Mouse (Mus musculus) macrophage (primary cell): ENCODE results near the gene Rad51b. TPM values are rescaled to one million over a fixed set of nuclear protein-coding genes. Genes with fewer than 3 reads are reported as not detected.

Experiments used
- H3K27ac ChIP-seq: fragments of 350-480 bp; formaldehyde crosslinking; 2 replicates; pipeline ENCODE4 v1.9.0; 2021
- H3K36me3 ChIP-seq: fragments of 350-480 bp; formaldehyde crosslinking; 2 replicates; pipeline ENCODE4 v1.9.0; 2021; ENCODE audit errors: inconsistent target
- H3K4me3 ChIP-seq: fragments of 350-480 bp; formaldehyde crosslinking; 2 replicates; pipeline ENCODE4 v1.9.0; 2021; ENCODE audit errors: inconsistent target
- H3K79me2 ChIP-seq: fragments of 350-480 bp; formaldehyde crosslinking; 2 replicates; pipeline ENCODE4 v1.9.0; 2021; ENCODE audit errors: inconsistent target
- WGBS: methylation state at CpG from one replicate; pipeline ENCODE4 v1.1.7; 2026; ENCODE audit warnings: inconsistent platforms; ENCODE audit not compliant: missing documents; 5-methylcytosine and 5-hydroxymethylcytosine counted together
- polyA plus RNA-seq: library from polyadenylated mRNA; stranded (reverse); fragments of 250-400 nt; gene quantifications from 3 replicates; pipeline ENCODE4 v1.2.4, GENCODE M21; 2018; ENCODE audit warnings: inconsistent platforms

Rad51b gene
- polyA plus RNA-seq, 1 experiment from 2014 or later, result 1.3 TPM

DNA sequence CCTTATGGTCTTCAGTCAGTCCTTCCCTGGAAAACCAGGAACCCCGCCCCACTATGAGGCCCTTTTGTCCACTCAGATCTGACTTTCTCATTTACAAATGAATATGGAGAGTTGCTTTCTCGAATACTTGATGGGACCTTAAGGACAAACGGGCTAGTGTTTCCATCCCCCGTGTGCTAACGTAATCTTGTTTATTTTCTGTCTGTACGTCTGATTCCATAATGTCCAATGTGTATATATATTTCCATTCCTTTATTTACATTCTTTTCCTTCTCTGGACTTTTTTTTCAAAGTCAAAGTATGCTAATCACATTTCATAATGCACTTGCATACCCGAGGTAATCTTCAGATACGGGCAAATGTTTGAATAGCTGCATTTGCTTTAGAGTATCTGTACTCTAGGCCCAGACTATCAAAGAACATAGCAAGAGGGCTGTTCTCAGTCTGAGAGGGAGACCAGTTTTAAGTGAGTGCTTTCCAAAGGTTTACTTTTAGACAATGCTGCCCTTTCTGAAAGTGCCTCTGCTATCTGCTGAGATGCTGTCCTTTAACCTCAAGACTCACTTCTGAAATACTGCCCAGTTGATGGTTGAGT is 152.8 kb downstream of the Rad51b start:
- Histone ChIP-seq H3K4me3 (no peak overlapping the region), H3K79me2 (no peaks in the 10 kb centered on the region), H3K27ac (no peak overlapping the region), H3K36me3 (no peaks in the 10 kb centered on the region)
- 95% methylated on average over 8 of the region's 8 CpGs for WGBS

DNA sequence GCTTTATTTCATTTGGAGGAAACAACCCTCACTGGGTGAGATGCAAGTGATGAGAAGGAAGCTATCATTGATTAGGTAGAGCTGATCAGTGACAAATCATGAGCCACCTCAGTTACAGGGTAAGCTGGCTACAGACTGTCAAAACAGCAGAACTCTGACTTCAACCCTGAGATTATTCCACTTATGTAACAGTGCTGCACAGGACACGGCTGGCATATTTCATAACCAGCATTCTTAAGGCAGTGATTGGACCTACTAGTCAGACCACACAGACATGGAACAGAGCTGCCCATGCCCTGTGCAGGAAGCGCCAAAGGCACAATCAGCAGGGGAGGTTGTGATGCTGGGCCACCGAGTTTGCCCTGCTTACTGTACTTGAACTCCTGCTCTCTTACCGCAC is 155.8 kb downstream of the Rad51b start:
- 57% methylated on average over 4 of the region's 4 CpGs for WGBS
- H3K4me3 ChIP-seq, result no peak overlapping the region
- no peak overlapping the region for H3K27ac ChIP-seq
- no peaks in the 10 kb centered on the region for H3K79me2 ChIP-seq
- no peaks in the 10 kb centered on the region for H3K36me3 ChIP-seq

DNA sequence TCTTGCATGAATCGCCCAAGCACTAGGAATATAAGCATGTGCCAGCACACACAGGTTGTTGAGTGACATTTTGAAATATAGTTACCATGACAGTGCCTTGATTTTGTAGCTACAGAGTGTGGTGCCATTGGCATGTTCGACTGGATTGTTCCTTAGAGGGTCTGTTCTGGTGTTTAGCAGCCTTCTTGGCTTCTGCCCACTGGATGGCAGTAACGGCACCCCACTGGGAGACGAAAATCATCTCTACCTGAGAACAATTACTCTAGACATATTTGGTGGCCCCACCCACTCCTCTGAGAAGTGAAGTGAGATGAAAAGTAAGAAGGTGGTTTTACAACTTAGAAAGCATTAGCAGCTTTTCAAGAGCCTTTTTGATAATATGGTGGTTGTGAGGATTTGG is 156.9 kb downstream of the Rad51b start:
- 85% methylated on average over 4 of the region's 4 CpGs for WGBS
- Histone ChIP-seq H3K36me3 (no peaks in the 10 kb centered on the region), H3K27ac (no peak overlapping the region), H3K4me3 (no peak overlapping the region), H3K79me2 (no peaks in the 10 kb centered on the region)

DNA sequence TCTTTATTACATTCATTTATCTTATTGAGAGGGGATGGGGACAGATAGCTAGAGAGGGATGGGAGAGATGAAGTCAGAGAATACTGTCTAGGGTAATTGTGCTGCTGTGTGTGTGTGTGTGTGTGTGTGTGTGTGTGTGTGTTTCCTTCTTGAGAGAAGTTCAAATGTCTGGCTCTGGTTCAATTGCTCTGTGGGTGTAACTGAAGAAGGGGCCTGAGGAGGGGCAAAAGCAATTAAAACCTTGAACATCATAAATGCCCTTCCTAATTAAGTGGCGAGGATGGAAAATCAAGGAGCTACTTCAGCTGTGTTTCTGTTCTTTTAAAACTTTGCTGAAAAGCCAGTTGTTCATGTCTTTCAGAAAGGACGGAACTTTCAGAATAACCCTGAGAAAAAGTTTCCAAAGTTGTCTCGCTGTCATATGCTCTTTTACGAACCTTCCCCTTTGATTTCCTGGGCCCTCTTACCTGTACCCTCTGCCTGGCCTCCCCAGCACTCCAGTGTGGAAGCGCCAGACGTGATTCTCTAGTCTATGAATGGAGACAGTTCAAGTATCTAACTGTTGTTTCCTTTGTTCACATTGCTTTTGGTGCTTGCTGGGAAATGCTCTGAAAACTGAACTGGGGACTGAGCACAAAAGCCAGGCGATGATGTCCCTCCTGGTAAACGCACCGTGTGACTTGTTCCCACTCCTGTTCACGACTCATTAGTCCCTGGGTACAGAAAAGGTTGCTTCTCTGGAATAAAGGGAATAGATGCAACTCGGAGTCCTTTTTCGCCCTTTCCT is 158.2 kb downstream of the Rad51b start:
- Histone ChIP-seq H3K4me3 (no peak overlapping the region), H3K79me2 (no peaks in the 10 kb centered on the region), H3K27ac (no peak overlapping the region), H3K36me3 (no peaks in the 10 kb centered on the region)
- WGBS, result 92% methylated on average over 12 of the region's 12 CpGs

DNA sequence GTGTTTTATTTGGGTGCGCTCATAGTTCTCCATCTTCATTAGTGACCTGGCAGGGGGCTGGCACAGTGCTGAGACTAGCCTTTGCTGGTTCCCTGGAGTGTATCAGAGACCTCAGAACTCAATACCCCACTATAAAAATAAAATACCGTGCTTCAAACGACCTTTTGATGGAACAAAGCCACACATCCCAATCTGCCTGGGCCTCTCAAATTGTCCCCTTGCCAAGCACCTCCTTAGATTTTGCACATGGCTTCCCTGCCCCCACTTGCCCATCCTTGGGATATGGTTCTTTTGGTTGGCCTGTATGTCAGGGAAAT is 158.7 kb downstream of the Rad51b start:
- no peaks in the 10 kb centered on the region for H3K36me3 ChIP-seq
- WGBS, result 75% methylated on average over 3 of the region's 3 CpGs
- H3K79me2 ChIP-seq, result no peaks in the 10 kb centered on the region
- no peak overlapping the region for H3K27ac ChIP-seq
- H3K4me3 ChIP-seq, result no peak overlapping the region

DNA sequence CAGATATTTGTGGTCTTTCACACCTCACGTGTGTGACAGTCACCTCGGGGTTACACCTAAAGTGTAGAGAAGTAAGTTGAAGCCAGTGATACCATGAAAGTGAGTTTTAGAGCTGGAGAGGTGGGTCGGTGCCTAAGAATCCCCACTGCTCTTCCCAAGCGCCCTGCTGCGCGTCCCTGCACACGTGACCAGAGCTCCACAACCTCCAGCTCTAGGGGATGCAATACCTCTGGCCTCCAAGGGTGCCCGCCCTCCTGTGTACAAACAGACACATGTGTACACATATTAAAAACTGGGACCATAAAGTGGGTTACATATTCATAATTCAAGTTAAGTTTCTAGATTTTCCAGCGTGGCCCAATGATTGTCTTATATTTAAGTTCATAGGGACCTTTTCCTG is 159.2 kb downstream of the Rad51b start:
- 93% methylated on average over 9 of the region's 9 CpGs for WGBS
- Histone ChIP-seq H3K4me3 (no peak overlapping the region), H3K36me3 (no peaks in the 10 kb centered on the region), H3K79me2 (no peaks in the 10 kb centered on the region), H3K27ac (no peak overlapping the region)

DNA sequence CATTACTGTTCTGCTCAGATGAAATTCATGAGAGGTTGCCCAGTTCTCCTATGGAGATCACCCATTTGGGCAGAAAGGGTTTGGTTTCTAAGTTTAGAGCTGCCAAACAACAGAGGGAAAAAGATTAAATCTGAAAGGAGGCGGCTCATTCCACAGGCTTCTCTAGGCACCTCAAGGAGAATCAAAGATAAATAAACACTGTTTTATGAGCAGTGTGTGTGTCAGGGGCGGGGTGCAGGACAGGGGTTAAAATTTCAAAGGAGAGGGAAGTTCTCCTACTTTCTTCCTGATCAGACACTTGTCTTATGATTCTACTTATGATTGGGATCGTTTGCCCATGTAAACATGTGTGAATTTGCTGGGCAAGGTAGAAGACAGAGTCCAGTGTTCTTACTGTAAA is 166.3 kb downstream of the Rad51b start:
- Histone ChIP-seq H3K4me3 (no peak overlapping the region), H3K79me2 (no peaks in the 10 kb centered on the region), H3K27ac (no peak overlapping the region), H3K36me3 (no peaks in the 10 kb centered on the region)
- WGBS, result 84% methylated on average over 3 of the region's 3 CpGs

DNA sequence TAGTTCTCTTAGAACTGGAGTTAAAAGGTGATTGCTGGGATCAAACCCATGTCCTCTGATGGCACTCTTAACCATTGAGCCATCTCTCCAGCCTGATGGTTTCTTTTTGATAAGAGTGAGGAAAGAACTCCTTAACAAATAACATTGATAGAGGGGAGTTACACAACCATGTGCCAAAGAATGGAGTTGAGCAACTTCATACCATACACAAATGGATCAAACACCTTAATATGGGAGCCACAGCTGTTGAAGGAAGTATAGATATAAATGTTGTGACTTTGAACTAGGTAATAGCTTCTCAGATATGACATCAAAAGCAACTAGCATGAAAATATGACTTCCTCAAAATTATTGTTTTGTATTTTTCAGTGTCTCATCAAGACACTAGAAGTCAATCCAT is 173.0 kb downstream of the Rad51b start:
- H3K4me3 ChIP-seq, result no peak overlapping the region
- H3K27ac ChIP-seq, result no peak overlapping the region
- H3K36me3 ChIP-seq, result no peaks in the 10 kb centered on the region
- H3K79me2 ChIP-seq, result no peaks in the 10 kb centered on the region

DNA sequence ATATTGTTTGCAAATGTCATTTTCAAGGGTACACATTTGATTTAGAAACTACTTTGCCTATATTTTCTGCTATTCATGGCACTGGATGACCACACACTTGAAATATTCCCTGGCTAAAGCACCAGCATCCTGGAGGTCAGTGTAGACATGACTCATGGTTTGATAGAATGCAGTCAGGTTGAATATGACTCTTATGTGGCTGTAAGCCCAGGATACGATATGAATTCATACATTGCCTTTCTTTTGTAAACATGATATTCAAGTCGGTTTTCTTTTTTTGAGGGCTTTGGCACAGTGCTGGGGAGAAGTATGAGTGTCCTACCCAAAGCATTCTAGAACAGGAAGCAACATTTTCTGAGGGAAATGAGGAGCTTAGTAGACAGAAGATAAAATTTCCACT is 174.8 kb downstream of the Rad51b start:
- WGBS, result 97% methylated on average over 2 of the region's 2 CpGs
- no peak overlapping the region for H3K4me3 ChIP-seq
- H3K36me3 ChIP-seq, result no peaks in the 10 kb centered on the region
- H3K27ac ChIP-seq, result no peak overlapping the region
- H3K79me2 ChIP-seq, result no peaks in the 10 kb centered on the region

DNA sequence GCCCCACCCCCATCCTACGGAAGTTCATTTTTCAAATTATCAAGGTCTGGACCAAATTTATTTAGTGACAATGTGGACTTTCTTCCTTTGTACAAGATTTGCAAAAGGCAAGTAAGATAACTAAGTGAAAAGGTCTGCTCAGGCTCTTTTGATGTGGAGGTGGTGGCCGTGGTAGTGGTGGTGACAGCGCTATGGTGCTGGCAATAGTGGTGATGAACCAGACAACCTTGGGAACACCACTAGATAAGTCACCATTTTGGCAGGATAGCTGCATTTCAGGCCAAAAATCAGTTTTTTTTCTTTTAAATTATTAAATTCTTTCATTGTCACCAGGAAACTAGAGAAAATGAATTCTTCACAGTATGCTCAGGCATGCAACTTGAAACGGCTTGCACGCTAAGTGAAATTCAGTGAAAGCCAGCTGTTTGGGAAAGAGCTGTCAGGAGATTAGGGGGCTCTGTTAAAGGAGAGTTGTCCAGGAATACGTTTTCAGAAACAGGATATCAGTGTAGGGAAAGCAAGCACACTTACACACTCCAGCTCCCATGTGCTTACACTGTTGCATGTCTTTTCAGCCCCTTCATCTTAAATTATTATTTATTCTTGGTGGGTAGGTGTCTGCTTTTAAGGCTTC is 179.4 kb downstream of the Rad51b start:
- Histone ChIP-seq H3K4me3 (no peak overlapping the region), H3K36me3 (no peaks in the 10 kb centered on the region), H3K79me2 (no peaks in the 10 kb centered on the region), H3K27ac (no peak overlapping the region)
- WGBS, result 90% methylated on average over 6 of the region's 6 CpGs

DNA sequence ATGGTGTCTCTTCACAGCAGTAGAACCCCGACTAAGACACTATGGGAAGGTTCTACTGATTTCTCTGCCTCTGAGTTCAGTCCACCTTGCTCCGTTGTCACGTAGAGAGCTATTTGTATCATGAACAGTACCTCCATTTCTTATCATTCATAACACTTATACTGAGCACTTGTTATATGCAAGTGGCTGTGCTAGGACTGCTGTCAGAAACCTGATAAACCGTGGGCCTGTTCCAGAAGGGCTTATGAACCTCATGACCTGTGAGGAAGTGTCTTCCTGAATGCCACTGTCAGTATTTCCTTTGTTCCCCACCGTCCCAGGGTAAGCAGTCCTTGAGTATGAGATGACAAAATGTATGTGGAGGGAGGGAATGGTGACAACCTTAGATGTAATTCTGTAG is 181.7 kb downstream of the Rad51b start:
- no peaks in the 10 kb centered on the region for H3K79me2 ChIP-seq
- WGBS, result 91% methylated on average over 5 of the region's 5 CpGs
- H3K36me3 ChIP-seq, result no peaks in the 10 kb centered on the region
- no peak overlapping the region for H3K4me3 ChIP-seq
- no peak overlapping the region for H3K27ac ChIP-seq

DNA sequence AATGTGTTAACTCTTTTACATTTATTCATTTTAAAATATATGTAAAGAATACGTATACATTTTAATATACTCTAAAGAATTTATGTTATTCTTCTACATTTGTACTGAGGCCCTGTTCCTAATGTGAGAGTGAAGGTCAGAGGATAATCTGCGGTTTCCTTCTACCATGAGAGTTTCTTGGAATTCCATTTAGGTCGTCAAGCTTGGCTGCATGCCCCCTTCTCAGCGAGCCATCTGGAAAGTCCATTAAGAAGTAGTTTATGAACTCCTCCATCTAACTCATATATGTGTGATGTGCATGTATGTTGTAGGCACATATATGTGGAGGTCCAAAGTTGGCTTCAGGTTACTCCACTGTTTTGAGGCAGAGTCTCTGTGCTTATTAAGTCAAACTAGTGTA is 188.4 kb downstream of the Rad51b start:
- 87% methylated on average over 4 of the region's 4 CpGs for WGBS
- H3K4me3 ChIP-seq, result no peak overlapping the region
- H3K27ac ChIP-seq, result no peak overlapping the region
- H3K79me2 ChIP-seq, result no peaks in the 10 kb centered on the region
- H3K36me3 ChIP-seq, result no peaks in the 10 kb centered on the region

DNA sequence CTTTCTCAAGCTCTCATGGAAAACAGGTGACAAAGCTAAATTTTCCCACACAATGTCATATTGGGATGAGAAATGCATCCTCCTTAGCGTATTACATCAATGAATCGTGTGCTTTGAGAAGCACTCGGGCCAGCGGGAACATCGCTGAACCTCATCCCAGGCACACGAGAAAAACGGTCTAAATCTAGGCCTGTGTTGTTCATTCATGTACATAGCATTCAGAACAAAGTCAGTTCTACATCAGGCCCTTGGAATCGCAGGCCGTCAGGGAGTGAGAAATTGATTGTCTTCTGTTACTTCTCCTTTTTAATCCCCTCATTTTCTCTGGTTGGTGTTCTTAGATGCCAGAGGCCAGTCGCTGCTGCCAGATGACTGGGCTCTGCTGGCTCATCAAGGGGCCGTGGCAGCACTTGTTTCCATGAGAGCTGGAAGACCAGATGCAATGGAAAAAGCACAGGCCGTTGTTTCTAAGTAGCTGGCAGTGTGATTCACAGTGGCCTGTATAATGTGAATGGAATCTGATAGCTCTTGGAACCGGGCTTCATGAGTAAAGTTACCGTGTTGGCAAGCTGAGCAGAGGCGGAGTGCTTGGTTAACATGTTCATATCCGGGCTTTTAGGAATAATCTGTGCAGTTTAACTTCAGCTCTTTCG is 191.6 kb downstream of the Rad51b start:
- Histone ChIP-seq H3K27ac (no peak overlapping the region), H3K79me2 (no peaks in the 10 kb centered on the region), H3K36me3 (no peaks in the 10 kb centered on the region), H3K4me3 (no peak overlapping the region)
- WGBS, result 92% methylated on average over 17 of the region's 17 CpGs

DNA sequence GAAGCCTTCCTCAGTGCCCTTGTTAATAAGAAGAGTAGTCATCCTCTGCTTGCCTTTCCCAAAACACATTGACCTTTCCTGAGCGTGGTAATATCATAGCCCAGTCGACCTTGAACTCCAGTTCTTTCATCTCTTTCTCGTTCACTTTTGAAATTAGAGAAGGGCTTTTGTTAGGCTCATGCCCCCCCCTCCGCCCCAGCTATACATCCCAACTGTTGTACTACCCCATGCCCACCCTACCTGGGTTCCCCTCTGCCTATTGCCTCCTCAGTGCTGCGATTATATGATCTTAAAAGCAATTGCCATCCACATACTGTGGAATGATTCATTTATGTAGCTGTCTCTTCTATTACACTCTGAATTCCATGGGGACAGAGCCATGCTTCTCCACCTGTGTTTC is 193.5 kb downstream of the Rad51b start:
- WGBS, result 90% methylated on average over 5 of the region's 5 CpGs

DNA sequence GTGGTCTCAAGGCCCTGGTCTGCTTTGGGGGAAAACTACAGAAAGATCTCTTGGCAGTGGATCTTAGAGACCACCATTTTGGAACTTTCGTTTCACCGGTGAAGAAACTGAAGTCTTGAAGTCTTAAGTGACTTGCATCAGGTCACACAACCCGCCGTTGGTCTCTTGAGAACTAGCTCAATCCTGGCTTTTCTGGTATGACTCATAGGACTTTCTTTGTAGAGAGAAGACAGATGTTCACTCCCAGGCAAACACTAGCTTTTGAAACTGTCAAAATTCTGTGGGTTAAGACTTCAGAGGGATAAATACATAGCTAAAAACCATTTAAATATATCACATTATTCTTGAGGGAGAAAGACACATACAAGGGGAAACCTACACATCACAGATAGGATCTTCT is 195.1 kb downstream of the Rad51b start:
- Histone ChIP-seq H3K4me3 (no peak overlapping the region), H3K27ac (no peak overlapping the region), H3K36me3 (no peaks in the 10 kb centered on the region), H3K79me2 (no peaks in the 10 kb centered on the region)
- WGBS, result 91% methylated on average over 4 of the region's 4 CpGs

More for the DNA sequence above, 193.5 kb downstream of the Rad51b start:
- Histone ChIP-seq H3K4me3 (no peak overlapping the region), H3K36me3 (no peaks in the 10 kb centered on the region), H3K79me2 (no peaks in the 10 kb centered on the region), H3K27ac (no peak overlapping the region)
